Mouse (Mus musculus) bone marrow macrophage, adult 2 months (primary cell): ENCODE measurements at regions not wholly inside any gene's neighbourhood (a gene's known extent, or its start where the extent isn't known, plus 50 kb on each side); places are given as distances from the start of the nearest gene placed in this dataset.
"Not testable (repeated sequence)": the region's sequence is repeated elsewhere in the genome, so short reads cannot be mapped to it uniquely, and the experiment has no call there.

ENCODE experiments used
- H3K27ac ChIP-seq: 2 replicates; pipeline ENCODE4 v1.5.1; 2012; ENCODE audit warnings: low read depth, low read length; ENCODE audit not compliant: insufficient read depth
- H3K4me1 ChIP-seq: 2 replicates; pipeline ENCODE4 v1.6.1; 2012; ENCODE audit warnings: low read length; ENCODE audit not compliant: control insufficient read depth, insufficient read depth
- H3K4me3 ChIP-seq: 2 replicates; pipeline ENCODE4 v1.5.1; 2012; ENCODE audit warnings: mild to moderate bottlenecking, low read length, moderate library complexity; ENCODE audit not compliant: insufficient read depth
- CTCF ChIP-seq: IDR thresholded peaks from 2 replicates; pipeline ENCODE4 v1.5.1; 2012; ENCODE audit warnings: low read depth, mild to moderate bottlenecking, low read length, moderate library complexity
- POLR2A ChIP-seq: IDR thresholded peaks from 2 replicates; pipeline ENCODE4 v1.6.1; 2012; ENCODE audit warnings: mild to moderate bottlenecking, low read depth, low read length, borderline replicate concordance

DNA sequence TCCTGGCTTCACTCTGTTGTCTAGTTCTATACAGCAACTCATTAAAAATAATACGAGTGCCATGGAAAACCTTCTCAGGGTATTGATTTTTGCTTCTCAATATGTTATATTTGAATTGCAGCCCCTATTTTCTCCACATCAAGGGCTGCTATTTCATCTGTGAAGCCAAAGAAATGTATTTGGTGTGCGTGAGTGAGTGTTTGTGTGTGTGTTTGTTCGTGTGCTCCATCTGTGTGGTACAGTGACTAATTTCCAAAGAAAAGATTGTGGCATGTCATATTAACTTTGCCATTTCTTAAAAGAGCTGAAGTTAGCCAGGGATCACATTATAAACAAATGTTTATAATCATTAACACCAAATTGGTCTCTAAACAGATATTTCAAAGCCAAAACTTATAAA, 493.1 kb downstream of the Hace1 start:
- TF ChIP-seq CTCF (no peak), POLR2A (no peak)
- Histone ChIP-seq H3K4me3 (no peak overlapping the region), H3K27ac (no peak overlapping the region), H3K4me1 (no peaks in the 10 kb centered on the region)

DNA sequence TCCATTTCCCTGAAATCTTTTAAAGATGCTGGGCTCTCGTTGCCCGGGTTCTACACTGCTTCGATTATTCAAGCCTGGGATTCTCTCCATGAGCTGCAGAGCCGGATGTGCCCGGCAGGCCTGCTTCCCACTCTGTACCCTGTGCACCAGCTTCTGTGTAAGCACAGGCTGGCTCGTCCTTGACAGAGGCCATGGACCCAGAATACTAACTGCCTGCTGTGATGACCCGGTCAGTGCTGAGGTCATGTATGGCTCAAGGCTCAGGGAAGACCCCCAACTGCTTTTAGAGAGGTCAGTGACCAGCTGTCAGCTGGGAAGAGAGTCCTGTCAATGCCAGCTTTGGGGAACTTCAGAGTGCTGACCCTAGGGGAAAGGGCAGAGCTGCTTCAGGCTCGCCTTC, 493.6 kb downstream of the Hace1 start:
- TF ChIP-seq POLR2A (no peak), CTCF (no peak)
- H3K27ac ChIP-seq, result no peak overlapping the region
- H3K4me1 ChIP-seq, result no peaks in the 10 kb centered on the region
- no peak overlapping the region for H3K4me3 ChIP-seq

DNA sequence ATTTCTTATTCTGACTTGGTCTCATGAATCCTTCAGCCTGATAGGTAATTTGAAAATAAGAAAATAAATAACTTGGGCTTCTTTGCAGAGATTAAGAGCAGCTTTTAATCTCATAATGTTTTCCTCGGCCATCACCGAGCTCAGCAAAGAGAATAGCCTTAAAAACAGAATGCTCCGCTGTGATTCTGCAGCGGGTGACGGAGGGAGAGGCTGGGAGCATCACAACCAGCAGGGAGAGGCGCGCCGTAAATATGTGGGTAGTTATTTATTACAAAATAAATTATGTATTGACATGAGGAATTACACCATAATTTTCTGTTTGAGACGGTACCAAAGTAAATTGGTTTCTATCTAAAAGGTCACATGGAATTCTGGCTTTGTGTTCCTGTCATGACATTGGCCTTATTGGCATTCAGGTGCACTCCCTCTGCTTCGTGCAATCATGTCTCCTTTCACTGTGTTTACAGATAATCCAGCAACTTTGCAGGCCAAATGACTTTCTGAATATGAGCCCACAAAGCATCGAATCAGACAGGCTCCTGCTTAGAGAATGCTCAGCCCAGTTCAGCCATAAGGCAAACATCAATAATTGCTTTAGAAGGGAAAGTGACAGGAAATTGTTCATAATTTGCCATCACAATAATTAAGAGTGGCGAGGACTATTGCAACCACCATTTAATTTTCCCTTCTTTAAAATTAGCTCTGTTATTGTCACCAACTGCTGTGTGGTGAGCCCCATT, 494.4 kb downstream of the Hace1 start:
- no peak overlapping the region for H3K27ac ChIP-seq
- H3K4me3 ChIP-seq, result no peak overlapping the region
- TF ChIP-seq POLR2A (no peak), CTCF (no peak)
- H3K4me1 ChIP-seq, result no peaks in the 10 kb centered on the region

DNA sequence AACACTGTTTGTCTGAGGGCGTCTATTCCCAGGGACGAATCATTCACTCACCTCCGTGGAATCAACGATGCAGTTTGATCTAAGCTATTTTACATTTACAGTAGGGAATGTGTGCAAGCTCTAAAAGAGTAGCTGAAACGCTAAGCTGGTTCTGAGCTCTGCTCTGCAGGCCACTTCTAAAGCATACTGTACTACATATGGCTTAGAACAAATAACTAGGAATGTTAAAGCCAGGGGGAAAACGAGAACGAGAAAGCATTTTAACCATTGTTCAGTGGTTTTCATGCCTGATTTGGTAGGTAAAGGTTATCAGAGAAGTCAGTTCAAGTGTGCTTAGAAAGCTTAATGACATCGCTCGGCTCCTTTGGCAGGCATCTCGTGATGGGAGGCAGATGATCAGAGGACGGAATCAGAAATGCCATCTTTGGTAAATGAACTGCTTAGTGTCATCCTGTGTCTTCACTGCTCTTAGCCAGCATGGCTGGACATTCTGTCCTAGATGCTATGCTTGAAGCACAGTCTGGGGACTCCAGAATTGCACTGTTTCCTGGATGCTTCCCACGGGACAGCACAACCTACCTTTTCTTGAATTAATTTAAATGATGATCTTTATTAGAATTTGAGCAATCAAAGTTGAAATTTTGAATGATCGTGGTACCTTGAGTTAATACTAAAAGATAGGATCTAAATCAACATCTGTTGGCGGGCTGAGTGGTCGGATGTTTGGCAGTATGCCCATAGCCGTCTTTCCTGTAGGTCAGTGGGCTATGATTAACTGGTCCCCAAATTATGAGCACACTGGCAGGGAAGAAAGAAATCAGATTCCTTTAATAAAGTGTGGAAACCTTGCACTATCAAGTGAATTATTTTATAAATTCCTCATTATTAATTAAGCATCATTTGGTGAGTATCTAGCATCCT, 495.2 kb downstream of the Hace1 start:
- H3K4me3 ChIP-seq, result no peak overlapping the region
- TF ChIP-seq POLR2A, result no peak
- TF ChIP-seq CTCF, result no peak
- H3K27ac ChIP-seq, result no peak overlapping the region
- H3K4me1 ChIP-seq, result no peaks in the 10 kb centered on the region

DNA sequence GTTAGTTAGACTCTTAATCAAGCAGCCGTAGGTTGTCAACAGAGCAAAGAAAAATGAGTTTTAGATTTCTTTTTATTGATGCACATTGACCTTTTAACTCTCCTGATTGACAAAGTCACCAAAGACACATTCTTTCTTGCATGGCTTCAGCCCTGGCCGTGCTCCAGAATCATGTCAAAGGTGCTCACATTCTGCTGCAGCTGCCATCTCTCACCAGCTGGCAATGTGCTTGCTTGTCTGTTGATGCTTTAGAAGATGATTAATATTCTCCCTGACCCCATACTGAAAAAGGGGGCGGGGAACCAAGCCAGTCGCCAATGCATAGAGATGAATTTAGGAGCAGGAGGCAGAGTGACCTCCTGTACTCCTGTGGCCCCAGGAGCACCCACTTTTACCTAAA, 510.1 kb downstream of the Hace1 start:
- no peak for TF ChIP-seq POLR2A
- no peak for TF ChIP-seq CTCF
- no peaks in the 10 kb centered on the region for H3K4me1 ChIP-seq
- H3K27ac ChIP-seq, result no peak overlapping the region
- no peak overlapping the region for H3K4me3 ChIP-seq

DNA sequence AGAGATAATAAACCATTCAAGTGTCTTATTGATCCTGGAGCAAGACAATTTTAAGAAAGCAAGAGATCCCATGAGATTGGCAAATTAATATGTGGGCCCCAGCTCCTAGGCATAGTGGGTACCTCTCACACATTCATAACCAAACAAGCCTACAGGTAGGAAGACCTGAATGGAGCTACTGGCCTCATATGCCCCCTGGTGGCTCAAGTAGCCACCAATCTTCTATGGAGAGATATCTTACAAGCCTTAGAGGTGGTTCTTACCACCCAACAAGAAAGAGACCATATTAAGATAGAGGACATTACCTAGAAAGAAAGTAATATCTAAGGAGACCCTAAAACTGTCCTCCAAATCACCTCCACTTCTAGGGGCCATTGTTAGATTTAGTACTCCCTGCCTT, 523.2 kb downstream of the Hace1 start:
- TF ChIP-seq CTCF (no peak), POLR2A (no peak)
- Histone ChIP-seq H3K4me1 (no peaks in the 10 kb centered on the region), H3K27ac (no peak overlapping the region)

DNA sequence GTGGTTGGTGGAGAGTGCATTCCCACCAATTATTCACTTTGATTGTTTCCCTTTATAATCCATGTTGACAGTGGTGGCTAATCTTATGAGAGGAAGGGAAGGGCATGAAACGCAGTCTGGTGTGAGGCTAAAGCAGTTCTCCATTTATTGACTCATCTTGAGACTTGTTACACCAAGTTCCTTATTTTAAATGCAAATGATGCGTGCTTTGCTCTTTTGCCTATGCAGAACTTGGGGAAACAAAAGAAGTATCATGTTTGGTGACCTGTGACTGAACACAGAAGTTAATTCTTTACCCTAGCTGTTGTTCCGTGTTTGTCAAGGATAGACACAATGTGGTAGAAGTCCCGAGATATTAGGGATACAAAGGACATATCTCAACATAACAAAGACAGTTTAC, 531.2 kb downstream of the Hace1 start:
- H3K27ac ChIP-seq, result no peak overlapping the region
- H3K4me3 ChIP-seq, result no peak overlapping the region
- no peak for TF ChIP-seq CTCF
- no peak for TF ChIP-seq POLR2A
- no peaks in the 10 kb centered on the region for H3K4me1 ChIP-seq

More for the DNA sequence above, 523.2 kb downstream of the Hace1 start:
- H3K4me3 ChIP-seq, result no peak overlapping the region

DNA sequence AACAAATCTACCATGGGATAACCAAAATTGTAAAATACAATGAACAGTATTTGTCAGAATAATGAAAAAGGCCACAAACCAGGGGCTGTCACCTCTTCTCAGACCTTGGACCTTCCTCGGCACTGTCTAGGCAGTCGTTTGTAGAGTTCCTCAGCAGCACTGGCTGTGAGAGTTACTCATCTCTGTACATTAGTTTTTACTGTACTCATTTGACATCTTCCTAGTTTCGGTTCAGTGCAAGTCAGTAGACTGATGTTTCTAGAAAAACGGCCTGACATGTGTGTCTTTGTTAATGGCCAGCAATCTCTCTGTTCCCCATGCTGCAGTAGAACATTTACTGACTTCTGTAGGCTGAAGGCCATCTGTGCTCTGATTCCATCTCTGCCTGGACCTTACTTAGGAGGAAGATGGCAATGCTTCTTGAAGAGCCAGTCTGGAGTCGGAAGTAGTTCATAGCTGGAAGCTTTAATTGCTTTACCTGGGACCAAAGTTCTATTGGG, 537.1 kb downstream of the Hace1 start:
- no peaks in the 10 kb centered on the region for H3K4me1 ChIP-seq
- H3K4me3 ChIP-seq, result no peak overlapping the region
- H3K27ac ChIP-seq, result no peak overlapping the region
- TF ChIP-seq CTCF (no peak), POLR2A (no peak)

DNA sequence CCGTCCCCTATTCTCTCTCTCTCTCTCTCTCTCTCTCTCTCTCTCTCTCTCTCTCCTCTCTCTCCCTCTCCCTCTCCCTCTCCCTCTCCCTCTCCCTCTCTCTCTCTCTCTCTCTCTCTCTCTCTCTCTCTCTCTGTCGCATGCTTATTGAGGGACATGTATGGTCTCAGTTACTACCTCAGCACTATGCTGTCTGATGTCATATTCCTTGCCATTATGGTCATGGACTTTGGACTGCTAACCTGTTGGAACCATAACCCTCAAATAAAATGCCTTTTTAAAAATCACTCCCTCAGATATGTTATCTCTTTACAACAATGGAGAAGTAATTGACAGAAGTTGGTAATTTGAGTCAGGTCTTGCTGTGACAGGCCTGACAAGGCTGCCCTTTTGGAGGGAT, 544.8 kb downstream of the Hace1 start:
- not testable (repeated sequence) for H3K4me3 ChIP-seq, H3K4me1 ChIP-seq, H3K27ac ChIP-seq

DNA sequence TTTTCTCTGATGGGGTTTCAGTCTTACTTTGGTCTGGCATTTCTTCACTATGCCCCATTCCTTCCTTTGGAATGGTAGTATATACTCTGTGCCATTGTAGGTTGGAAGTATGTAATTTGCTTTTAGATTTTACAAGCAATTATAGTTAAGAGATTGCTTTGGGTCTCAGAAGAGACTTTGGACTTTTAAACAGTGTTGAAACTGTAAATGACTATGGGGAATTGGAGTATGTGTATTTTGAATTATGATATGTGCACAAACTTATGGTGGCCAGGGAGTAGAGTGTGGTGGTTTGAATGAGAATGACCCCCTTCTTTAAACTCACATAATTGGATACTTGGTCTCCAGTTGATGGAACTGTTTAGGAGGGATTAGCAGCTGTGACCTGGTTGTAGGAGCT, 546.2 kb downstream of the Hace1 start:
- Histone ChIP-seq H3K4me1 (no peaks in the 10 kb centered on the region), H3K4me3 (no peak overlapping the region), H3K27ac (no peak overlapping the region)
- TF ChIP-seq CTCF, result no peak
- TF ChIP-seq POLR2A, result no peak
